Mouse (Mus musculus) liver, adult 2 months (tissue): Measurements from ENCODE around the gene Dixdc1.

Experiments
- CTCF ChIP-seq: fragments of 200-500 bp; IDR thresholded peaks from 2 replicates; pipeline ENCODE4 v1.5.1; 2011; ENCODE audit warnings: low read depth, low read length, control low read depth
- POLR2A ChIP-seq: fragments of 200-500 bp; IDR thresholded peaks from 2 replicates; pipeline ENCODE4 v1.6.1; 2011; ENCODE audit warnings: low read length, control low read depth; ENCODE audit not compliant: insufficient read depth; ENCODE audit errors: extremely low read depth

DNA sequence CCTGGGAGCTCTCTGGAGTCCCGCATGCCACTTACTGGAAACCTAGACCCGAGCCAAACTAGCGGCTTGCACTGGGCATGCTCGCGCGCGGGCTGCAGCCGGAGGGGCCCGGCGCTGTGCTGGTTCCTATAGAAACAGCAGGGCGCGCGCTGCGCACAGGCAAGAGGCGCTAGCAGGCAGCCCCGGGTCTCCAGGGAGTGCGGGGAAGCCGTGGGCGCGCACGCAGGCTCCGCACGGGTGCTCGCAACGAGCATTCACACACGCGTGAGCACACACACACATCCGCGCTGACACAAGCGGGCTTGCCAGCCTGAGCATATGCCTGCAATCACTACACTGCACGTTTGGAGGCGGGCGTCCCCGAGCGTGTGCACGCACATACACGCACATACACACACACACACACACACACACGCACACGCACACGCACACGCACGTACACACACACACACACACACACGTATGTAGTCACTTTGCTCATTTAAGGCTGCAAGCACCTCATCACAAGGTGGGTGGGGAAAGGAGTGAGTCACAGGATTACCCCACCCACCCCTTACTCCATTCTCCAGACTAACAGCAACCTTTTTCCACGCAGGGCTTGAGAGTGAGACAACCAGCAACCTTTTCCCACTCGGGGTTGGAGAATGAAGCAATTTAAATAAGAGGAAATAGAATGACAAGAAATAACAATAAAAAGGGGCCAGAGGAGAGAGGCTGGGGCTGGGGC, 11.2 kb downstream of the Dixdc1 start:
- TF ChIP-seq CTCF (no peak), POLR2A (no peak)
